Mouse (Mus musculus): ENCODE data around the gene Otof. TPM values are rescaled to one million over a fixed set of nuclear protein-coding genes. Genes with fewer than 3 reads are reported as not detected.

Otof gene
- not detected for total RNA-seq (2023)

DNA sequence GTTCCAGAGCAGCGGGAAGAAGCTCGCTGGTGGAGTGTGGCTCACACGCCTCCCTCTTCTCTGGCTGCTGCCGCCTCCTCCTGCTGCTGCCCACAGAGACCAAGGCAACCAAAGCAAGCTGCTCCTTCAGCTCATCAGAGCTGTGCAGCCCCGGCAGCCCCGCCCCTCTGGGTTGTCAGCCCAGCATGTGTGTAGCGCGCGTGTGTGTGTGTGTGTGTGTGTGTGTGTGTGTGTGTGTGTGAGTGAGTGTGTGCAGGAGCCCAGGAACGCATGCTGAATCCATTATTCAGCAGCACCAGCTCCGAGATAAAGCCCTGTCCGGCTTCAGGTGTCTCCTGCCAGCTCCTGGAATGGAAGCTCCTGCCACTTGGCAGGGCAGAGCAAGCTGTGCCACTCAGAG is at the start of gene Otof:
Gene Otof (minus strand): TSS at position 112 of the 400 bp plus-strand sequence.

GRCm38 (mm10) chr5:30465861-30466260 is 4.1 kb upstream of the Otof start, which contains the start of gene 1700001C02Rik:
TSS of gene 1700001C02Rik (plus strand) at chr5:30466047.

Other genes starting within 250 kb of the Otof start
- 19.1 TPM for gene Selenoi, start 229.4 kb downstream of the Otof start, total RNA-seq (2023)
- 10.7 TPM for gene Drc1, start 180.5 kb downstream of the Otof start, total RNA-seq (2023)
- gene 1700001C02Rik, start 4.1 kb upstream of the Otof start, total RNA-seq (2023), result not detected
- gene Cib4, start 83.9 kb upstream of the Otof start, total RNA-seq (2023), result not detected
- 0.23 TPM for gene Kcnk3, start 126.2 kb upstream of the Otof start, total RNA-seq (2023)
- gene Slc35f6, start 186.0 kb upstream of the Otof start, total RNA-seq (2023), result 50.8 TPM
- gene Cenpa, start 204.8 kb upstream of the Otof start, total RNA-seq (2023), result 200 TPM
- gene Dpysl5, start 249.6 kb upstream of the Otof start, total RNA-seq (2023), result not detected